Mouse (Mus musculus) lung, embryonic 14.5 days (tissue): ENCODE measurements around the gene Cldn10. TPM values are rescaled to one million over a fixed set of nuclear protein-coding genes. Genes with fewer than 3 reads are reported as not detected.

Experiments used
- ATAC-seq: fragments of 200-750 bp; cut with Nextera tagmentation; 2 replicates; pipeline ENCODE4 v1.8.0; 2017; ENCODE audit warnings: mild to moderate bottlenecking, moderate TSS enrichment, moderate library complexity; ENCODE audit not compliant: insufficient read depth
- DNase-seq: peaks from one replicate; pipeline ENCODE4 v3.0.0-alpha.2; 2015
- H3K27ac ChIP-seq: fragments of 300-500 bp; sonication (generic); 2 replicates; pipeline ENCODE4 v1.5.1; 2014; ENCODE audit warnings: low read depth, mild to moderate bottlenecking, moderate library complexity
- H3K27me3 ChIP-seq: fragments of 300-500 bp; sonication (generic); 2 replicates; pipeline ENCODE4 v1.6.1; 2014; ENCODE audit warnings: low read length, control low read depth; ENCODE audit not compliant: insufficient read depth
- H3K36me3 ChIP-seq: fragments of 300-500 bp; sonication (generic); 2 replicates; pipeline ENCODE4 v1.6.1; 2014; ENCODE audit warnings: control low read depth; ENCODE audit not compliant: insufficient read depth
- H3K4me1 ChIP-seq: fragments of 300-500 bp; sonication (generic); 2 replicates; pipeline ENCODE4 v1.6.1; 2014; ENCODE audit warnings: antibody characterized with exemption, control low read depth; ENCODE audit not compliant: insufficient read depth
- H3K4me2 ChIP-seq: fragments of 300-500 bp; sonication (generic); 2 replicates; pipeline ENCODE4 v1.6.1; 2014; ENCODE audit warnings: mild to moderate bottlenecking
- H3K4me3 ChIP-seq: fragments of 300-500 bp; sonication (generic); 2 replicates; pipeline ENCODE4 v1.5.1; 2014; ENCODE audit warnings: low read depth, low read length
- H3K9ac ChIP-seq: fragments of 300-500 bp; sonication (generic); 2 replicates; pipeline ENCODE4 v1.6.1; 2014
- H3K9me3 ChIP-seq: fragments of 300-500 bp; sonication (generic); 2 replicates; pipeline ENCODE4 v1.6.1; 2016; ENCODE audit warnings: low read depth, low read length, control low read depth
- CTCF ChIP-seq: IDR thresholded peaks from 2 replicates; pipeline ENCODE4 v1.5.1; 2016; ENCODE audit warnings: antibody characterized with exemption, low read depth
- WGBS: fragments of 180-500 bp; shearing (Covaris S2); extraction: QIAGEN DNeasy Blood & Tissue Kit; methylation state at CpG from one replicate; pipeline ENCODE4 v1.1.7; 2014; 5-methylcytosine and 5-hydroxymethylcytosine counted together
- polyA plus RNA-seq: library from polyadenylated mRNA; unstranded; fragments of >200 nt; fragmentation: Nextera tagmentation; extraction: Ambion mirVana; gene quantifications from 2 replicates; pipeline ENCODE4 v1.2.1, GENCODE M21; 2014

The Cldn10 gene
- polyA plus RNA-seq, 1 experiment from 2014 or later = 46.3 TPM

- peak; percentile 100 for TF ChIP-seq CTCF
- Histone ChIP-seq H3K9ac (no peak overlapping the region), H3K4me2 (no peak overlapping the region), H3K4me1 (no peaks in the 10 kb centered on the region), H3K27ac (no peak overlapping the region), H3K36me3 (no peaks in the 10 kb centered on the region), H3K4me3 (no peak overlapping the region), H3K9me3 (no peaks in the 10 kb centered on the region), H3K27me3 (peaks cover 4% of the 10 kb centered on the region; the same call in 1 of the 2 replicates)
- WGBS = 28% methylated on average over 14 of the region's 14 CpGs
- DNase-seq = peak; percentile 90
- peak; percentile 76 for ATAC-seq
Measured at GRCm38 (mm10) chr14:118767673-118768353, 19.9 kb upstream of the Cldn10 start.

DNA sequence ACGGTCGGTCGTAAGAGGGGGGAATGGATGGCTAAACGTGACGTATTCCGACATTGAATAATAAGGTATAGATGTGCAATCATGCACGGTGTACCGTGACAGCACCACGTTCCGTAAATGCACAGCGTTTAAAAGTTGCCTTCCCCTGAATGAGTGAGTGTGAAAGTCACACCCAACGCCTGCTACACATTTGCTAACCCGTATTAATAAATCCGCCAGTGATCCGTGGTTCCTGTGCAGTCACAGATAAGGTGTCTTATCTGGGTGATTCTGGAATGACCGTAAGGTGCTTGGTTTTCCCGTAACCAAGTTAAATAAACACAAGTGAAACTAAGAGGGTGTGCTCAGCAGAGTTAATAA, 19.4 kb upstream of the Cldn10 start:
- Histone ChIP-seq H3K4me2 (no peak overlapping the region), H3K4me3 (no peak overlapping the region), H3K4me1 (no peaks in the 10 kb centered on the region), H3K9me3 (no peaks in the 10 kb centered on the region), H3K27ac (no peak overlapping the region), H3K36me3 (no peaks in the 10 kb centered on the region), H3K27me3 (peaks cover 4% of the 10 kb centered on the region; the same call in 1 of the 2 replicates), H3K9ac (no peak overlapping the region)
- WGBS = 37% methylated on average over 17 of the region's 17 CpGs
- no peak for TF ChIP-seq CTCF
- DNase-seq = no peak
- 0 out of 2 replicates have a peak, but pooled peaks have one; percentile 3 for ATAC-seq

GRCm38 (mm10) chr14:118773668-118774067, 14.0 kb upstream of the Cldn10 start:
- 94% methylated on average over 3 of the region's 3 CpGs for WGBS

GRCm38 (mm10) chr14:118774507-118775428, 12.9 kb upstream of the Cldn10 start:
- DNase-seq (peak; percentile 25), ATAC-seq (peak; percentile 28; the same call in 1 of the 2 replicates)
- Histone ChIP-seq H3K4me3 (no peak overlapping the region), H3K4me1 (no peaks in the 10 kb centered on the region), H3K9ac (no peak overlapping the region), H3K9me3 (no peaks in the 10 kb centered on the region), H3K27ac (no peak overlapping the region), H3K27me3 (no peaks in the 10 kb centered on the region), H3K4me2 (no peak overlapping the region), H3K36me3 (no peaks in the 10 kb centered on the region)
- 74% methylated on average over 12 of the region's 12 CpGs for WGBS
- peak; percentile 55 for TF ChIP-seq CTCF

More at GRCm38 (mm10) chr14:118773668-118774067, 14.0 kb upstream of the Cldn10 start:
- H3K4me2 ChIP-seq = no peak overlapping the region
- ATAC-seq (no peak), DNase-seq (no peak)
- H3K27ac ChIP-seq = no peak overlapping the region
- H3K4me1 ChIP-seq = no peaks in the 10 kb centered on the region
- H3K36me3 ChIP-seq = no peaks in the 10 kb centered on the region
- H3K27me3 ChIP-seq = no peaks in the 10 kb centered on the region
- H3K4me3 ChIP-seq = no peak overlapping the region
- no peak overlapping the region for H3K9ac ChIP-seq
- no peak for TF ChIP-seq CTCF
- no peaks in the 10 kb centered on the region for H3K9me3 ChIP-seq

GRCm38 (mm10) chr14:118775554-118775953, 12.2 kb upstream of the Cldn10 start:
- 94% methylated on average over 1 of the region's 1 CpGs for WGBS
- Histone ChIP-seq H3K27ac (no peak overlapping the region), H3K9me3 (no peaks in the 10 kb centered on the region), H3K27me3 (no peaks in the 10 kb centered on the region), H3K4me3 (no peak overlapping the region), H3K4me1 (no peaks in the 10 kb centered on the region), H3K36me3 (no peaks in the 10 kb centered on the region), H3K4me2 (no peak overlapping the region), H3K9ac (no peak overlapping the region)
- no peak for TF ChIP-seq CTCF
- ATAC-seq (no peak), DNase-seq (no peak)

DNA sequence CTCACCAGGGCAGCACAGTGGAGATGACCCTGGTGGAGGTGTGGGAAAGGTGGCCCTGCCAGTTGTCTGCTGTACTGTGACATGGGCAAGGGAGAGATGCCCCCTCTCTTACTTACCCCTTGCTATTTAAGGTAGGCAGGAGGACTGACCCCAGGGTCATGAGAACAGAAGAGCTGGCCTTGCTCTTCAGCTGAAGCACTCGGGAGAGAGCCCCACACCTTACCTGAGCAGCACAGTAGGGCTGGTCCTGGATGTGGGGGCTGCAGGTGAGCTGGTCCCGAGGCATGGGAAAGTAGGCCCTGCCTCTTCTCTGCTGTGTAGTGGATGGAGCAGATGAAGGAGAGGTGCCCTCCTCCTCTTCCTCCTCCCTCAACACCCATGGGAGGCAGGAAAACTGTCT, 11.3 kb upstream of the Cldn10 start:
- H3K27me3 ChIP-seq = no peaks in the 10 kb centered on the region
- WGBS = 85% methylated on average over 2 of the region's 2 CpGs
- H3K4me2 ChIP-seq = no peak overlapping the region
- H3K4me3 ChIP-seq = no peak overlapping the region
- H3K4me1 ChIP-seq = no peaks in the 10 kb centered on the region
- no peaks in the 10 kb centered on the region for H3K9me3 ChIP-seq
- no peak overlapping the region for H3K9ac ChIP-seq
- ATAC-seq = no peak
- no peak overlapping the region for H3K27ac ChIP-seq
- TF ChIP-seq CTCF = no peak
- no peak for DNase-seq
- H3K36me3 ChIP-seq = no peaks in the 10 kb centered on the region

- TF ChIP-seq CTCF = no peak
- no peak for ATAC-seq
- no peak overlapping the region for H3K27ac ChIP-seq
- H3K36me3 ChIP-seq = no peaks in the 10 kb centered on the region
- H3K9me3 ChIP-seq = no peaks in the 10 kb centered on the region
- H3K27me3 ChIP-seq = no peaks in the 10 kb centered on the region
- no peak overlapping the region for H3K4me2 ChIP-seq
- H3K4me1 ChIP-seq = no peaks in the 10 kb centered on the region
- H3K4me3 ChIP-seq = no peak overlapping the region
- 77% methylated on average over 4 of the region's 4 CpGs for WGBS
- no peak for DNase-seq
- no peak overlapping the region for H3K9ac ChIP-seq
Measured at GRCm38 (mm10) chr14:118777478-118777877, 10.2 kb upstream of the Cldn10 start.
